Mouse (Mus musculus) myocyte (in vitro differentiated cells): ENCODE measurements around the gene Gpr174.

ENCODE experiments used
- CEBPB ChIP-seq: IDR thresholded peaks from 2 replicates; pipeline ENCODE4 v1.6.1; 2011; ENCODE audit warnings: mild to moderate bottlenecking, moderate library complexity; ENCODE audit not compliant: poor library complexity, insufficient read depth, severe bottlenecking
- E2F4 ChIP-seq: IDR thresholded peaks from one replicate; pipeline ENCODE4 v1.6.1; 2011; ENCODE audit warnings: mild to moderate bottlenecking, control low read depth, moderate library complexity; ENCODE audit not compliant: insufficient read depth
- MAX ChIP-seq: IDR thresholded peaks from one replicate; pipeline ENCODE4 v1.6.1; 2011; ENCODE audit warnings: low read depth, mild to moderate bottlenecking, control low read depth
- MYOD1 ChIP-seq, 3 experiments: IDR thresholded peaks; one replicate each; pipeline ENCODE4 v1.6.1; 2011; ENCODE audit warnings: control low read depth in 2 of 3, low read depth in 2 of 3, mild to moderate bottlenecking in 2 of 3, moderate library complexity in 1 of 3; ENCODE audit not compliant: insufficient read length in 2 of 3, control insufficient read depth in 1 of 3
- MYOG ChIP-seq, 3 experiments: IDR thresholded peaks; one replicate each; pipeline ENCODE4 v1.6.1; 2011; ENCODE audit warnings: control low read depth in 2 of 3, low read depth in 2 of 3, mild to moderate bottlenecking in 2 of 3; ENCODE audit not compliant: insufficient read length in 2 of 3, control insufficient read depth in 1 of 3, insufficient read depth in 1 of 3
- POLR2A ChIP-seq: IDR thresholded peaks from one replicate; pipeline ENCODE4 v1.6.1; 2011; ENCODE audit warnings: low read depth, mild to moderate bottlenecking, control low read depth, moderate library complexity; ENCODE audit not compliant: insufficient read length
- POLR2AphosphoS2 ChIP-seq: IDR thresholded peaks from one replicate; pipeline ENCODE4 v1.6.1; 2011; ENCODE audit warnings: low read depth, control low read depth; ENCODE audit not compliant: insufficient read length
- REST ChIP-seq: IDR thresholded peaks from one replicate; pipeline ENCODE4 v1.6.1; 2011; ENCODE audit warnings: mild to moderate bottlenecking, control low read depth, moderate library complexity; ENCODE audit not compliant: insufficient read depth, insufficient read length
- SRF ChIP-seq: IDR thresholded peaks from one replicate; pipeline ENCODE4 v1.6.1; 2011; ENCODE audit warnings: low read depth; ENCODE audit not compliant: control insufficient read depth, insufficient read length
- TCF12 ChIP-seq: IDR thresholded peaks from one replicate; pipeline ENCODE4 v1.6.1; 2011; ENCODE audit warnings: mild to moderate bottlenecking, control low read depth; ENCODE audit not compliant: poor library complexity, insufficient read depth, severe bottlenecking
- TCF3 ChIP-seq: IDR thresholded peaks from one replicate; pipeline ENCODE4 v1.6.1; 2011; ENCODE audit warnings: low read depth, control low read depth; ENCODE audit not compliant: insufficient read length
- USF1 ChIP-seq: IDR thresholded peaks from one replicate; pipeline ENCODE4 v1.6.1; 2011; ENCODE audit warnings: low read depth, mild to moderate bottlenecking, control low read depth, moderate library complexity

DNA sequence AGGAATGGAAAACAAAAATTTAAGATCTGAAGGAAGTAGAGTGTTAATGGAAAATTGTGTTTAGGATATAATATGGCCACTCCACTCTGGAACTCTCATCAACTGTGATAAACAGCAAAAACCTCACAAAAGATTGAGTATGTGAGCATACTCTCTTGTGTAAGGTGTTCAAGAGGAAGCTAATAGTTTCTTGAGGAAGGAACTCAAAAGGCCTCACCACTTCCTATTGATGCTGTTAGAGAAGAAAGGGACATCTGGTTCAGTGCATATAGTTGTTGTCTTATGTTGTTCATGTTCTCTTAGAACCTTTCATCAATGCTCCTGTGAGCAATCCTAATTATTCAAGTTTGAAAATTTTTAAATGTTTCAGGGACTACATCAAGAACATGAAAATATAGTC is 21.0 kb upstream of the Gpr174 start:
- TF ChIP-seq POLR2A (no peak), USF1 (no peak), CEBPB (no peak), MAX (no peak), TCF12 (no peak), MYOD1 (IDR thresholded peaks at IDR 0.05; ENCODE audit: control insufficient read depth in 1 of 3, insufficient read length in 2 of 3, low read depth in 2 of 3) (no peak), E2F4 (no peak), MYOG (IDR thresholded peaks at IDR 0.05; ENCODE audit: control insufficient read depth in 1 of 3, insufficient read depth in 1 of 3, insufficient read length in 2 of 3, low read depth in 2 of 3) (no peak), POLR2AphosphoS2 (no peak), SRF (no peak), TCF3 (no peak), REST (no peak)
